Comparison of ENCODE assay signal across 25 mouse cellular contexts in genomic region chr13:73496137-73496536, GRCm38 (mm10). TPM values are rescaled to one million over a fixed set of nuclear protein-coding genes. Genes with fewer than 3 reads are reported as not detected.
"Had no signal": no experiment of that assay in that cellular context is flagged by ENCODE, and none has a peak within 500 bp of the region (broad histone marks: within the 10 kb centered on the region; RNA-seq: fewer than 3 reads in every experiment).

No protein-coding gene starts in this region.

- DNase-seq: gastrocnemius, adult 2 months; gastrocnemius, postnatal 10 days; gastrocnemius, postnatal 25 days; heart, adult 18-20 months; heart, postnatal 10 days; heart, postnatal 4 days; kidney, adult 18-20 months; kidney, adult 8-10 months; kidney, postnatal 10 days; kidney, postnatal 25 days; kidney, postnatal 4 days had no signal

- H3K4me2 ChIP-seq: heart, embryonic 12.5 days; hindbrain, embryonic 12.5 days; hindbrain, embryonic 14.5 days; intestine, embryonic 15.5 days; limb, embryonic 12.5 days had no signal

- H3K4me1 ChIP-seq: hindbrain, embryonic 10.5 days; hindbrain, embryonic 12.5 days; intestine, embryonic 15.5 days; limb, embryonic 10.5 days; limb, embryonic 12.5 days had no signal

- H3K27me3 ChIP-seq: heart, embryonic 12.5 days; hindbrain, embryonic 12.5 days; intestine, embryonic 15.5 days; limb, embryonic 12.5 days had no signal

- H3K9me3 ChIP-seq: heart, embryonic 10.5 days; heart, embryonic 12.5 days; hindbrain, embryonic 10.5 days; hindbrain, embryonic 12.5 days; intestine, embryonic 15.5 days; limb, embryonic 10.5 days; limb, embryonic 12.5 days had no signal

- H3K9ac ChIP-seq: heart, embryonic 12.5 days; hindbrain, embryonic 12.5 days; hindbrain, embryonic 14.5 days; intestine, embryonic 15.5 days; limb, embryonic 12.5 days had no signal

- H3K4me3 ChIP-seq: gastrocnemius, adult 2 months; heart, embryonic 10.5 days; heart, embryonic 12.5 days; hindbrain, embryonic 10.5 days; hindbrain, embryonic 12.5 days; intestine, embryonic 15.5 days; layer of hippocampus, adult 2 months; left cerebral cortex, adult 2 months; limb, embryonic 10.5 days; limb, embryonic 12.5 days had no signal

- H3K27ac ChIP-seq: gastrocnemius, adult 2 months; heart, embryonic 10.5 days; hindbrain, embryonic 10.5 days; hindbrain, embryonic 12.5 days; hindbrain, embryonic 14.5 days; intestine, embryonic 15.5 days; layer of hippocampus, adult 2 months; left cerebral cortex, adult 2 months; limb, embryonic 10.5 days; limb, embryonic 12.5 days had no signal

- ATAC-seq: hindbrain, embryonic 16.5 days; inflammation-experienced regulatory T-cells, adult 6 months; intestine, embryonic 15.5 days; intestine, postnatal 0 days had no signal

RNA-seq across cellular contexts. Expression of gene Slc6a3, which starts 40.4 kb away (rescaled TPM):
- polyA plus RNA-seq: inflammation-experienced regulatory T-cells, adult 6 months; kidney, embryonic 14.5 days; limb, embryonic 10.5 days had no signal
